28 mouse cellular contexts compared by ENCODE assay signal in genomic region chr2:158299731-158300130, GRCm38 (mm10). TPM values are rescaled to one million over a fixed set of nuclear protein-coding genes. Genes with fewer than 3 reads are reported as not detected.
DNase-seq lines count a peak whose midpoint lies in the region; ATAC-seq and TF ChIP-seq lines count a peak whose summit lies in the region.
"Had no signal": no experiment of that assay in that cellular context is flagged by ENCODE, and none has a peak within 500 bp of the region (broad histone marks: within the 10 kb centered on the region; RNA-seq: fewer than 3 reads in every experiment).

No protein-coding gene starts in this region.

- peaks cover 7% of the 10 kb centered on the region; the same call in 1 of the 2 replicates for H3K4me1 ChIP-seq in forebrain, embryonic 16.5 days (replicated peaks; ENCODE audit: control insufficient read depth, insufficient read depth, low read length)
- H3K4me1 ChIP-seq in forebrain, embryonic 15.5 days = no peaks in the 10 kb centered on the region
- no peaks in the 10 kb centered on the region for H3K4me1 ChIP-seq in midbrain, postnatal 0 days (ENCODE audit: insufficient read depth, low read length)
- no peaks in the 10 kb centered on the region for H3K4me1 ChIP-seq in midbrain, embryonic 13.5 days (replicated peaks)
- H3K4me1 ChIP-seq in neural tube, embryonic 15.5 days = peaks cover 4% of the 10 kb centered on the region; the same call in 1 of the 2 replicates
- H3K4me1 ChIP-seq: intestine, embryonic 15.5 days; stomach, embryonic 15.5 days had no signal

- no peaks in the 10 kb centered on the region for H3K27me3 ChIP-seq in forebrain, embryonic 16.5 days (replicated peaks; ENCODE audit: control insufficient read depth, insufficient read depth, low read length)
- H3K27me3 ChIP-seq in forebrain, embryonic 15.5 days = no peaks in the 10 kb centered on the region
- H3K27me3 ChIP-seq in midbrain, postnatal 0 days (ENCODE audit: insufficient read depth, low read length) = no peaks in the 10 kb centered on the region
- no peaks in the 10 kb centered on the region for H3K27me3 ChIP-seq in midbrain, embryonic 13.5 days
- H3K27me3 ChIP-seq in neural tube, embryonic 15.5 days (replicated peaks) = no peaks in the 10 kb centered on the region
- H3K27me3 ChIP-seq: heart, embryonic 12.5 days; intestine, embryonic 15.5 days; liver, embryonic 13.5 days; Patski; stomach, embryonic 15.5 days had no signal

- peak; percentile 21 to 36 for DNase-seq in kidney, postnatal 25 days
- no peak for DNase-seq in kidney, adult 18-20 months
- DNase-seq in midbrain, postnatal 0 days (ENCODE audit: low spot score) = peak; percentile 49
- DNase-seq: adrenal gland, adult 8-10 months; cerebellum, adult 8-10 months; gastrocnemius, adult 2 months; heart, postnatal 10 days; kidney, adult 9 months; kidney, postnatal 14 days; liver, embryonic 13.5 days; lung, embryonic 14.5 days; thymus, postnatal 25 days had no signal

- H3K4me3 ChIP-seq in forebrain, embryonic 16.5 days (replicated peaks; ENCODE audit: low read length) = no peak overlapping the region
- H3K4me3 ChIP-seq in forebrain, embryonic 15.5 days = no peak overlapping the region
- no peak overlapping the region for H3K4me3 ChIP-seq in midbrain, postnatal 0 days (ENCODE audit: low read depth, low read length)
- no peak overlapping the region for H3K4me3 ChIP-seq in midbrain, embryonic 13.5 days (replicated peaks)
- H3K4me3 ChIP-seq in neural tube, embryonic 15.5 days (replicated peaks) = no peak overlapping the region
- H3K4me3 ChIP-seq: gastrocnemius, adult 2 months; heart, embryonic 12.5 days; hindbrain, embryonic 10.5 days; intestine, embryonic 15.5 days; layer of hippocampus, adult 2 months; liver, embryonic 13.5 days; stomach, embryonic 15.5 days had no signal

- ATAC-seq in forebrain, embryonic 16.5 days = peak; percentile 28; the same call in 1 of the 2 replicates
- no peak for ATAC-seq in forebrain, embryonic 15.5 days (replicated peaks)
- ATAC-seq in midbrain, postnatal 0 days (ENCODE audit: low FRiP score) = no peak
- ATAC-seq in midbrain, embryonic 13.5 days = no peak
- ATAC-seq in neural tube, embryonic 15.5 days (ENCODE audit: low FRiP score) = no peak
- ATAC-seq: intestine, embryonic 15.5 days; Patski had no signal

- H3K9me3 ChIP-seq in forebrain, embryonic 16.5 days (ENCODE audit: control insufficient read depth, low read length) = no peaks in the 10 kb centered on the region
- no peaks in the 10 kb centered on the region for H3K9me3 ChIP-seq in forebrain, embryonic 15.5 days
- H3K9me3 ChIP-seq in midbrain, postnatal 0 days (ENCODE audit: low read length) = no peaks in the 10 kb centered on the region
- no peaks in the 10 kb centered on the region for H3K9me3 ChIP-seq in midbrain, embryonic 13.5 days
- no peaks in the 10 kb centered on the region for H3K9me3 ChIP-seq in neural tube, embryonic 15.5 days (replicated peaks)
- H3K9me3 ChIP-seq: heart, embryonic 12.5 days; hindbrain, embryonic 10.5 days; intestine, embryonic 15.5 days; liver, embryonic 13.5 days; stomach, embryonic 15.5 days had no signal

- H3K27ac ChIP-seq in forebrain, embryonic 16.5 days (ENCODE audit: low read length) = no peak overlapping the region
- H3K27ac ChIP-seq in forebrain, embryonic 15.5 days (replicated peaks) = no peak overlapping the region
- H3K27ac ChIP-seq in midbrain, postnatal 0 days (ENCODE audit: low read depth, low read length) = no peak overlapping the region
- no peak overlapping the region for H3K27ac ChIP-seq in midbrain, embryonic 13.5 days
- H3K27ac ChIP-seq in neural tube, embryonic 15.5 days (replicated peaks) = peak overlapping the region; percentile 45; the same call in 1 of the 2 replicates
- H3K27ac ChIP-seq: gastrocnemius, adult 2 months; hindbrain, embryonic 10.5 days; intestine, embryonic 15.5 days; layer of hippocampus, adult 2 months; liver, embryonic 13.5 days; macrophage; stomach, embryonic 15.5 days had no signal

- 43% methylated on average over 4 of the region's 4 CpGs for WGBS in forebrain, embryonic 16.5 days
- WGBS in forebrain, embryonic 15.5 days = 48% methylated on average over 4 of the region's 4 CpGs
- 62% methylated on average over 4 of the region's 4 CpGs for WGBS in midbrain, postnatal 0 days
- WGBS in midbrain, embryonic 13.5 days = 77% methylated on average over 4 of the region's 4 CpGs
- WGBS in neural tube, embryonic 15.5 days = 62% methylated on average over 4 of the region's 4 CpGs

- H3K9ac ChIP-seq in forebrain, embryonic 16.5 days (replicated peaks; ENCODE audit: low read depth, low read length) = no peak overlapping the region
- no peak overlapping the region for H3K9ac ChIP-seq in forebrain, embryonic 15.5 days (replicated peaks)
- no peak overlapping the region for H3K9ac ChIP-seq in midbrain, postnatal 0 days (replicated peaks; ENCODE audit: low read length, poor library complexity, severe bottlenecking)
- H3K9ac ChIP-seq in midbrain, embryonic 13.5 days (replicated peaks) = no peak overlapping the region
- no peak overlapping the region for H3K9ac ChIP-seq in neural tube, embryonic 15.5 days (replicated peaks)
- H3K9ac ChIP-seq: heart, embryonic 12.5 days; intestine, embryonic 15.5 days; liver, embryonic 13.5 days; lung, embryonic 14.5 days; stomach, embryonic 15.5 days had no signal

- no peak for TF ChIP-seq CTCF in midbrain, postnatal 0 days (IDR thresholded peaks at IDR 0.05)

- H3K36me3 ChIP-seq in forebrain, embryonic 16.5 days (ENCODE audit: control insufficient read depth, insufficient read depth) = no peaks in the 10 kb centered on the region
- H3K36me3 ChIP-seq in forebrain, embryonic 15.5 days = no peaks in the 10 kb centered on the region
- no peaks in the 10 kb centered on the region for H3K36me3 ChIP-seq in midbrain, postnatal 0 days (ENCODE audit: insufficient read depth, low read length)
- H3K36me3 ChIP-seq in midbrain, embryonic 13.5 days = no peaks in the 10 kb centered on the region
- no peaks in the 10 kb centered on the region for H3K36me3 ChIP-seq in neural tube, embryonic 15.5 days
- H3K36me3 ChIP-seq: heart, embryonic 12.5 days; hindbrain, embryonic 10.5 days; intestine, embryonic 15.5 days; liver, embryonic 13.5 days; stomach, embryonic 15.5 days had no signal

- no peak overlapping the region for H3K4me2 ChIP-seq in forebrain, embryonic 16.5 days (ENCODE audit: low read length)
- H3K4me2 ChIP-seq in forebrain, embryonic 15.5 days (replicated peaks) = no peak overlapping the region
- no peak overlapping the region for H3K4me2 ChIP-seq in midbrain, postnatal 0 days (ENCODE audit: low read depth, low read length, poor library complexity, severe bottlenecking)
- no peak overlapping the region for H3K4me2 ChIP-seq in midbrain, embryonic 13.5 days (replicated peaks)
- no peak overlapping the region for H3K4me2 ChIP-seq in neural tube, embryonic 15.5 days
- H3K4me2 ChIP-seq: heart, embryonic 12.5 days; intestine, embryonic 15.5 days; liver, embryonic 13.5 days; lung, embryonic 14.5 days; stomach, embryonic 15.5 days had no signal

RNA-seq across cellular contexts. Expression of gene Lbp, which starts 6.6 kb away (rescaled TPM):
- 2.4 and 3.2 TPM in 2 replicates for polyA plus RNA-seq in forebrain, embryonic 16.5 days (2015; fragmentation: Nextera tagmentation; extraction: Ambion mirVana)
- polyA plus RNA-seq in forebrain, embryonic 15.5 days (2015; fragmentation: Nextera tagmentation; extraction: Ambion mirVana) = 2.4 and 2.7 TPM in 2 replicates
- 8.8 and 17.8 TPM in 2 replicates for total RNA-seq in midbrain, postnatal 0 days (2014; rRNA removed)
- polyA plus RNA-seq in midbrain, postnatal 0 days (2015; fragmentation: Nextera tagmentation; extraction: Ambion mirVana) = 4.2 and 5.6 TPM in 2 replicates
- polyA plus RNA-seq in midbrain, embryonic 13.5 days (2015; fragmentation: Nextera tagmentation; extraction: Ambion mirVana) = 1.4 and 2.1 TPM in 2 replicates
- 2.3 and 3.4 TPM in 2 replicates for polyA plus RNA-seq in neural tube, embryonic 15.5 days (2015; fragmentation: Nextera tagmentation; extraction: Ambion mirVana)

RNA-seq across cellular contexts. Expression of gene Bpi, which starts 41.8 kb away (rescaled TPM):
- polyA plus RNA-seq in forebrain, embryonic 16.5 days (2015; fragmentation: Nextera tagmentation; extraction: Ambion mirVana) = not detected in 2 replicates
- polyA plus RNA-seq in forebrain, embryonic 15.5 days (2015; fragmentation: Nextera tagmentation; extraction: Ambion mirVana) = not detected in 2 replicates
- total RNA-seq in midbrain, postnatal 0 days (2014; rRNA removed) = 0.22 TPM in 1 of 2 replicates, not detected in the other
- polyA plus RNA-seq in midbrain, postnatal 0 days (2015; fragmentation: Nextera tagmentation; extraction: Ambion mirVana) = not detected in 2 replicates
- not detected in 2 replicates for polyA plus RNA-seq in midbrain, embryonic 13.5 days (2015; fragmentation: Nextera tagmentation; extraction: Ambion mirVana)
- polyA plus RNA-seq in neural tube, embryonic 15.5 days (2015; fragmentation: Nextera tagmentation; extraction: Ambion mirVana) = not detected in 2 replicates
- total RNA-seq: adrenal gland, adult 8-10 months; gastrocnemius, adult 2 months; heart, postnatal 10 days; layer of hippocampus, adult 2 months; left cerebral cortex, adult 18-20 months; left cerebral cortex, postnatal 25 days; monocyte, adult 5-6 weeks had no signal
- polyA plus RNA-seq: embryonic facial prominence, embryonic 14.5 days; heart, embryonic 12.5 days; hindbrain, embryonic 10.5 days; intestine, embryonic 15.5 days; liver, embryonic 13.5 days; lung, embryonic 14.5 days; macrophage; neural tube, embryonic 11.5 days; stomach, embryonic 15.5 days had no signal
